Mouse (Mus musculus) limb, embryonic 14.5 days (tissue): Measurements from ENCODE around the gene Gpr179. TPM values are rescaled to one million over a fixed set of nuclear protein-coding genes. Genes with fewer than 3 reads are reported as not detected.

ENCODE experiments used
- ATAC-seq: fragments of 200-750 bp; cut with Nextera tagmentation; 2 replicates; pipeline ENCODE4 v1.8.0; 2017; ENCODE audit warnings: low read depth, moderate number of reproducible peaks, moderate TSS enrichment; ENCODE audit not compliant: low FRiP score
- DNase-seq: peaks from one replicate; pipeline ENCODE4 v3.0.0-alpha.2; 2015; ENCODE audit warnings: low spot score
- H3K27ac ChIP-seq: fragments of 300-500 bp; sonication (generic); replicated peaks from 2 replicates; pipeline ENCODE4 v1.5.1; 2014; ENCODE audit warnings: low read depth, mild to moderate bottlenecking, low read length, moderate library complexity, mixed read lengths
- H3K27me3 ChIP-seq: fragments of 300-500 bp; sonication (generic); 2 replicates; pipeline ENCODE4 v1.6.1; 2014; ENCODE audit warnings: low read length, mixed read lengths; ENCODE audit not compliant: control insufficient read depth, insufficient read depth
- H3K36me3 ChIP-seq: fragments of 300-500 bp; sonication (generic); 2 replicates; pipeline ENCODE4 v1.6.1; 2014; ENCODE audit warnings: mild to moderate bottlenecking, low read length, moderate library complexity, mixed read lengths; ENCODE audit not compliant: control insufficient read depth, insufficient read depth
- H3K4me1 ChIP-seq: fragments of 300-500 bp; sonication (generic); 2 replicates; pipeline ENCODE4 v1.6.1; 2014; ENCODE audit warnings: antibody characterized with exemption, low read length, mixed read lengths; ENCODE audit not compliant: control insufficient read depth, insufficient read depth
- H3K4me2 ChIP-seq: fragments of 300-500 bp; sonication (generic); replicated peaks from 2 replicates; pipeline ENCODE4 v1.6.1; 2014; ENCODE audit warnings: low read depth, mild to moderate bottlenecking, low read length, moderate library complexity; ENCODE audit not compliant: severe bottlenecking
- H3K4me3 ChIP-seq: fragments of 300-500 bp; sonication (generic); replicated peaks from 2 replicates; pipeline ENCODE4 v1.5.1; 2014; ENCODE audit warnings: low read length
- H3K9ac ChIP-seq: fragments of 300-500 bp; sonication (generic); 2 replicates; pipeline ENCODE4 v1.6.1; 2014; ENCODE audit warnings: mild to moderate bottlenecking, low read depth, low read length, moderate library complexity; ENCODE audit not compliant: severe bottlenecking
- H3K9me3 ChIP-seq: fragments of 300-500 bp; sonication (generic); 2 replicates; pipeline ENCODE4 v1.6.1; 2016; ENCODE audit warnings: low read length; ENCODE audit not compliant: control insufficient read depth
- POLR2A ChIP-seq: fragments of 200-500 bp; IDR thresholded peaks from 2 replicates; pipeline ENCODE4 v1.8.0; 2012; ENCODE audit warnings: inconsistent platforms, mild to moderate bottlenecking, moderate library complexity, borderline replicate concordance; ENCODE audit not compliant: insufficient read depth, insufficient read length; ENCODE audit errors: extremely low read depth
- WGBS: fragments of 180-500 bp; shearing (Covaris S2); extraction: QIAGEN DNeasy Blood & Tissue Kit; methylation state at CpG from one replicate; pipeline ENCODE4 v1.1.7; 2014; 5-methylcytosine and 5-hydroxymethylcytosine counted together
- polyA plus RNA-seq, 2 experiments: library from polyadenylated mRNA; depleted of rRNA in 1 of 2; stranded (reverse) in 1 of 2; unstranded in 1 of 2; fragments of >200 nt; fragmentation: Nextera tagmentation in 1 of 2; extraction: Ambion mirVana in 1 of 2; gene quantifications; 2 replicates each; pipeline versions ENCODE4 v1.2.1 to v1.2.3; 2012 to 2014

Gene Gpr179
- polyA plus RNA-seq, 2 experiments, result 0.07 to 0.09 TPM

- Histone ChIP-seq H3K4me3 (0 out of 2 replicates have a peak overlapping the region, but pooled peaks have one; percentile 1), H3K4me2 (peak overlapping the region; percentile 38)
These were observed 13.4 kb downstream of the Gpr179 start for GRCm38 (mm10) chr11:97338302-97338976.

GRCm38 (mm10) chr11:97337363-97337762 lies 14.5 kb downstream of the Gpr179 start:
- no peaks in the 10 kb centered on the region for H3K27me3 ChIP-seq
- H3K4me3 ChIP-seq, result no peak overlapping the region
- DNase-seq (no peak), ATAC-seq (no peak)
- H3K9me3 ChIP-seq, result no peaks in the 10 kb centered on the region
- no peak for TF ChIP-seq POLR2A
- WGBS, result 86% methylated on average over 12 of the region's 12 CpGs
- no peaks in the 10 kb centered on the region for H3K36me3 ChIP-seq
- no peak overlapping the region for H3K9ac ChIP-seq
- H3K4me2 ChIP-seq, result no peak overlapping the region
- H3K4me1 ChIP-seq, result peaks cover 14% of the 10 kb centered on the region
- no peak overlapping the region for H3K27ac ChIP-seq

More at GRCm38 (mm10) chr11:97338302-97338976, 13.4 kb downstream of the Gpr179 start:
- Histone ChIP-seq H3K9me3 (no peaks in the 10 kb centered on the region), H3K9ac (peak overlapping the region; percentile 34; the same call in 1 of the 2 replicates), H3K4me1 (peaks cover 14% of the 10 kb centered on the region), H3K36me3 (no peaks in the 10 kb centered on the region), H3K27ac (peak overlapping the region; percentile 74), H3K27me3 (no peaks in the 10 kb centered on the region)
- DNase-seq, result peak; percentile 56
- WGBS, result 43% methylated on average over 21 of the region's 21 CpGs
- TF ChIP-seq POLR2A, result no peak
- peak; percentile 72; the same call in 1 of the 2 replicates for ATAC-seq

DNA sequence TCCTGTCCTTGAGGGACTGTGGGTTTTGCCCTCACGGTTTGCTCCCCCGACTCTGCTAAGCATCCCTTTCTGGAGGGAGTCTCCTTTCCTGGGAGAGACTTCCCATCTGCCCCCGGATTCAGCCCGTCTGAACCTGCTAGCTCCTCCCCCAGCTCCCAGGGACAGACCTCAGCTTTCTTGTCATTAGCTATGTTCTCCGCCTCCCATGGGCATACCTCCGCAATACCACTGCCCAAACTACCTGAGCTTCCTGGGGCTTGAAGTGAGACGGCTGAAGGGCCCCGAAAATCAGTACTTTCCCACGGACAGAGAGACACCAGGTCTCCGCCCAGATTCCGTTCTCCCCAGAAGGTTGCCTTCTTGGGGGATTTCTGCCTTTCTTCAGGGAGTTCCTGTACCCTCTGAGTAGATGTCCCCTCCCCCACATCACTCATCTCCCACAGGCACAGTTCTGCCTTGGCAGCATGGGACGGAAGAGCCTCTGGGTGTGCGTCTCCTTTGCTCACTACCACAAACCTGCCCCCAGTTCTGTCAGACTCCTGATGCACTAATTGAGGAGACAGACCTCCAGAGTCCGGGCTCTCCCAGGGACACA lies 15.0 kb downstream of the Gpr179 start:
- ATAC-seq (no peak), DNase-seq (no peak)
- Histone ChIP-seq H3K27me3 (no peaks in the 10 kb centered on the region), H3K9me3 (no peaks in the 10 kb centered on the region), H3K36me3 (no peaks in the 10 kb centered on the region), H3K4me3 (no peak overlapping the region), H3K9ac (no peak overlapping the region), H3K4me2 (no peak overlapping the region), H3K4me1 (peaks cover 14% of the 10 kb centered on the region), H3K27ac (no peak overlapping the region)
- 62% methylated on average over 14 of the region's 14 CpGs for WGBS
- no peak for TF ChIP-seq POLR2A

GRCm38 (mm10) chr11:97336238-97336637 lies 15.6 kb downstream of the Gpr179 start:
- H3K9me3 ChIP-seq, result no peaks in the 10 kb centered on the region
- WGBS, result 41% methylated on average over 6 of the region's 6 CpGs
- H3K4me3 ChIP-seq, result no peak overlapping the region
- TF ChIP-seq POLR2A, result no peak
- no peaks in the 10 kb centered on the region for H3K36me3 ChIP-seq
- H3K27ac ChIP-seq, result no peak overlapping the region
- peak overlapping the region; percentile 7; the same call in 1 of the 2 replicates for H3K9ac ChIP-seq
- ATAC-seq, result no peak
- no peak overlapping the region for H3K4me2 ChIP-seq
- no peaks in the 10 kb centered on the region for H3K27me3 ChIP-seq
- peaks cover 14% of the 10 kb centered on the region for H3K4me1 ChIP-seq
- no peak for DNase-seq

GRCm38 (mm10) chr11:97334400-97334799 lies 17.5 kb downstream of the Gpr179 start:
- ATAC-seq (no peak), DNase-seq (no peak)
- 83% methylated on average over 9 of the region's 9 CpGs for WGBS
- peaks cover 14% of the 10 kb centered on the region for H3K4me1 ChIP-seq
- H3K27ac ChIP-seq, result no peak overlapping the region
- H3K4me2 ChIP-seq, result no peak overlapping the region
- no peak for TF ChIP-seq POLR2A
- peaks cover 11% of the 10 kb centered on the region for H3K36me3 ChIP-seq
- H3K27me3 ChIP-seq, result no peaks in the 10 kb centered on the region
- H3K9me3 ChIP-seq, result no peaks in the 10 kb centered on the region
- H3K4me3 ChIP-seq, result no peak overlapping the region
- no peak overlapping the region for H3K9ac ChIP-seq
